Mouse (Mus musculus) forebrain, embryonic 10.5 days (tissue): ENCODE data around the gene Mrpl48. TPM values are rescaled to one million over a fixed set of nuclear protein-coding genes. Genes with fewer than 3 reads are reported as not detected.
"Not testable (repeated sequence)": the region's sequence is repeated elsewhere in the genome, so short reads cannot be mapped to it uniquely, and the experiment has no call there.

ENCODE experiments used
- DNase-seq: peaks from one replicate; pipeline ENCODE4 v3.0.0-alpha.2; 2017; ENCODE audit warnings: low spot score; ENCODE audit errors: extremely low spot score
- H3K27ac ChIP-seq: fragments of 300-500 bp; sonication (generic); 2 replicates; pipeline ENCODE4 v1.5.1; 2016; ENCODE audit warnings: mild to moderate bottlenecking
- H3K27me3 ChIP-seq: fragments of 300-500 bp; sonication (generic); 2 replicates; pipeline ENCODE4 v1.6.1; 2016; ENCODE audit warnings: mild to moderate bottlenecking; ENCODE audit not compliant: poor library complexity, severe bottlenecking
- H3K36me3 ChIP-seq: fragments of 300-500 bp; sonication (generic); replicated peaks from 2 replicates; pipeline ENCODE4 v1.6.1; 2016; ENCODE audit warnings: mild to moderate bottlenecking, moderate library complexity
- H3K4me1 ChIP-seq: fragments of 300-500 bp; sonication (generic); 2 replicates; pipeline ENCODE4 v1.6.1; 2016
- H3K4me3 ChIP-seq: fragments of 300-500 bp; sonication (generic); 2 replicates; pipeline ENCODE4 v1.5.1; 2016; ENCODE audit warnings: mild to moderate bottlenecking, moderate library complexity
- H3K9me3 ChIP-seq: fragments of 300-500 bp; sonication (generic); 2 replicates; pipeline ENCODE4 v1.6.1; 2016; ENCODE audit warnings: mild to moderate bottlenecking, moderate library complexity
- WGBS: fragments of 180-500 bp; shearing (Covaris S2); methylation state at CpG from one replicate; pipeline ENCODE4 v1.1.7; 2016; 5-methylcytosine and 5-hydroxymethylcytosine counted together
- polyA plus RNA-seq: library from polyadenylated mRNA; unstranded; fragments of >200 nt; fragmentation: Nextera tagmentation; extraction: Ambion mirVana; gene quantifications from 2 replicates; pipeline ENCODE4 v1.2.1, GENCODE M21; 2016

Gene Mrpl48
- polyA plus RNA-seq, 1 experiment from 2014 or later: 56.6 TPM

DNA sequence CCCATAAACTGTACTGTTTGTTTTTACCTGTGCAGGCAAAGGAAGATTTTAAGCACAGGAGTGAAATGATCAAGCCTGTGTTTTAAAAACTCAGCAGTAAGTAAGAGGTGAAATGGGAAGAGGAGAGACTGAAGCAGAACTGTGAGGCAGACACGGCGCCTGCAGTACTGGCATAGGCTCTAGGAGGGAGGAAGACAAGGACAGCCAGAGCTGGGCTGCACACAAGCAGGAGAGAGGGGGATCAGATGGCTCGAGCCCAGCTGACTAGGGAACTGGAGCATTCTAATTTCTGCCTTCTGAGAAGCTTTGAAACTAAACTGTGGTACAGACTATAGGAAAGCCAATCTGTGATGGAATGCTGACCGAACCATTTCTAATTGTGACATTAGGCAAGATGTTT lies 35.4 kb downstream of the Mrpl48 start:
- H3K27ac ChIP-seq: no peak overlapping the region
- H3K36me3 ChIP-seq: no peaks in the 10 kb centered on the region
- DNase-seq: no peak
- H3K4me1 ChIP-seq: no peaks in the 10 kb centered on the region
- no peak overlapping the region for H3K4me3 ChIP-seq
- no peaks in the 10 kb centered on the region for H3K27me3 ChIP-seq
- WGBS: 87% methylated on average over 4 of the region's 4 CpGs
- no peaks in the 10 kb centered on the region for H3K9me3 ChIP-seq

DNA sequence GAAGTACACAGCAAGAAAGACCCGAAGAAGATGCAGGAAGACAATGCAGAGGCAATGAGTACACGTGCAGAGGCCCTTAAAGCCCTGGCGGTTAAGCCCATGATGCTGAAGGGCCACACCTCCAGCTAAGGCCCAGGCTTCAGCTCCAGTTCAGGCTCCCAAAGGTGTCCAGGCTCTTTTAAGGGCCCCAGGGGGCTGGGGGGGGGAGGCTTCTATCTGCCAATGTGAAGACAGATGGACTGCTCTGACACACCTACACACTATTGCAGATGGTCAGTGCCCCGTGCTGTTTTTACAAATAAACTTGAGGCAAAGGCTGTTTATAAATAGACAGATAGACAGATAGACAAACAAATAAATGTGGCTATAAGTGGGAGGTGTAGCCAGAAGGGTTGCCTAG lies 36.0 kb downstream of the Mrpl48 start:
- no peaks in the 10 kb centered on the region for H3K4me1 ChIP-seq
- DNase-seq: no peak
- no peaks in the 10 kb centered on the region for H3K27me3 ChIP-seq
- WGBS: 88% methylated on average over 4 of the region's 4 CpGs
- peaks cover 5% of the 10 kb centered on the region for H3K36me3 ChIP-seq
- H3K27ac ChIP-seq: no peak overlapping the region
- no peak overlapping the region for H3K4me3 ChIP-seq
- no peaks in the 10 kb centered on the region for H3K9me3 ChIP-seq

DNA sequence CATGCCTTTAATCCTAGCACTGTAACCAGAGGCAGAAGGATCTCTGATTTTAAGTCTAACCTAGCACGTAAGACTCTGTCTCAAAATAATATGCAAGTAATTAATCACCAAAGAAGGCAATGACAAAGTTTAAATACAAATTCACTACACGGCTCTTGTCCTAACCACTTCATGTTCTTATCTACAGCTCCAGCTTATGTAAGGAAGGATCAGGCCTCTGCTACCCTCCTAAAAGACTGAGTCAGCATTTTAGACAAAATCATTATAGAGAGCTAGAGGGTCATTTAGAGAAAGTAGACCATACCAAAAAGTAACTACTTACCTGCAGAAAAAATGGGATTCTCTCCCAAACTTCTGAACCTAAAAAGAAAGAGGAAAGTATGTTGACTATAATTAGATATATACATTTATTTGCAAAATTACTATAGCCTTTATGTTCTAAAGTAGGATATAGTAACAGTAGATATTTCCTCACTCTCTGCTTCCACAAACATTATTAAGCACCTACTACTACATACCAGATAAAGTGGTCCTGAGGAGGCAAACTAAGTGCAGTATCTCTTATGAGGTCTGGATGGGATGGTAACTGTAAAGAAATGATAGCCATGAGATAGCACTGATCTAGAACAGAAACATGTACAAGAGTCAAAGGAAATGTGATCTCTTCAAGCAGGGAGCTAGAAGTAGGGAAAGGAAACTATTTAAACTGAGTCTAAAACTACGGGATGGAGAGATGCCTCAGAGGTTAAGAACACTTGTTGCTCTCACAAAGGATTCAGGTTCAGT lies 37.0 kb downstream of the Mrpl48 start:
- Histone ChIP-seq H3K9me3 (no peaks in the 10 kb centered on the region), H3K27me3 (no peaks in the 10 kb centered on the region), H3K27ac (no peak overlapping the region), H3K4me1 (no peaks in the 10 kb centered on the region), H3K36me3 (peaks cover 5% of the 10 kb centered on the region), H3K4me3 (no peak overlapping the region)
- DNase-seq: no peak
- 91% methylated on average over 3 of the region's 3 CpGs for WGBS

DNA sequence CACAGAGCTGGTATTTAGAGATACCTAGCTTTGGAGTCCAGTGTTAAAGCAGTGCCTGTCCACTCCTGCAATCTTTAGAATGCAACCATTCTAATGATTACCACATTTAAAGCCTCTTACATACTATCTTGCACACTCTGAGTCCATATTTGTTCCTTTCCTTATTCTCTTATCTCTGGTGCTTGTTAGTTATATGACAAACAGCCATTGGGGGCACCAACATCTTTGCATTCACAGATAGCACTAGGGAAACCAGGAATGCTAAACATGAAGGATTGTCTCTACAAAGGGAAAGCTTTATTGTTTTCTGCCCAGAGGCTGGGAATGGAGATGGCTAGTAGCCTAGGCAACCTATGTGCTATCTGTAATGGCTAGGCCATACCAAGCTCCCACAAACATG lies 38.2 kb downstream of the Mrpl48 start:
- Histone ChIP-seq H3K36me3 (peaks cover 7% of the 10 kb centered on the region), H3K4me3 (no peak overlapping the region), H3K27me3 (no peaks in the 10 kb centered on the region), H3K9me3 (no peaks in the 10 kb centered on the region), H3K27ac (no peak overlapping the region), H3K4me1 (no peaks in the 10 kb centered on the region)
- DNase-seq: no peak

DNA sequence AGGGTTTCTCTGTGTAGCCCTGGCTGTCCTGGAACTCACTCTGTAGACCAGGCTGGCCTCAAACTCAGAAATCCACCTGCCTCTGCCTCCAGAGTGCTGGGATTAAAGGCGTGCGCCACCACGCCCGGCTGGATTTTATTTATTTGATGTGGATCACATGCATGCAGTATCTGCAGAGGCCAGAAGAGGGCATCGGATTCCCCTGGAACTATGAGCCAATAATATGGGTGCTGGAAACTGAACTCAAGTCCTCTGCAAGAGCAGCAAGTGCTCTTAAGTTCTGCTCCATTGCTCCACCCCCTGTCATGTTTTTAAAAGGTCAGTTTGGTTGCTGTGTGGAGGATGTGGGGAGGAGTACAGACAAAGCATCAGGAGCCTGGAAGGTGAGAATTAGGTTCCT lies 40.9 kb downstream of the Mrpl48 start:
- 81% methylated on average over 5 of the region's 5 CpGs for WGBS
- not testable (repeated sequence) for H3K4me1 ChIP-seq, H3K9me3 ChIP-seq, H3K27me3 ChIP-seq, DNase-seq, H3K4me3 ChIP-seq, H3K27ac ChIP-seq
- H3K36me3 ChIP-seq: peaks cover 12% of the 10 kb centered on the region

DNA sequence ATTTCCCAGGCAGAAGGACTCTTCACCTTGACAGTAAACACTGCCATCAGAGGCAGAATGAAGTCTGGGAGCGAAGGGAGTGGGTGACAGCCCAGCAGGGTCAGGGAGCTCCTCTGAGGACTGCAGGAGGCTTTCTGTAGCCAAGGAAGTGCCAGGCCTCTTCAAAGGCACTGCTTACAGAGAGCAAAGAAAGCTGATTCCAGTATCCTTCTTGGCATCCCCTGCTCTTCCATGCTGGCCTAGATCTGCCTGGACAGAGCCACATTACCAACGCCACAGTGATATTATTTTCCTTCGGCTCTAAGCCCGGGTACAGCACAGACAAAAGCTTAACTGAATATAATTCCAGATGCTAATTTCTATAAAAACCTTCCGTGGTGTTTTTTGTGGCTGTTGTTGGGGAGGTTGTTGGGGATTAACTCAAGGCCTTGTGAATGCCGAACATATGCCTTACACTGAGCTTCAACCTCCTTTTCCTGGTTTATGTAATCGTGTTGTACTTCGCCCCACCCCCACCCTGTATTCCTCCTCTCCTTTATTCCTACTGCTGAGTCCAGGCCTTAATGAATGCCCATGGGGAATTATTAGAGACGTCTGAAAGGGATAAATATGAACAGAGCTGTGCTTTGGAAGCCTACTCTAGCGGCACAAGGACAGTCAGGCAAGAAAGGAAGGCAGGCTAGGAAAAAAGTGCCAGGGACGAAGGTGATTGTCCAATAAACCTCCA lies 46.1 kb downstream of the Mrpl48 start:
- Histone ChIP-seq H3K9me3 (no peaks in the 10 kb centered on the region), H3K27ac (no peak overlapping the region), H3K4me3 (no peak overlapping the region), H3K4me1 (0 out of 2 replicates have a peak, but pooled peaks cover 4% of the 10 kb centered on the region), H3K36me3 (peaks cover 7% of the 10 kb centered on the region; the same call in 1 of the 2 replicates), H3K27me3 (no peaks in the 10 kb centered on the region)
- DNase-seq: no peak
- 83% methylated on average over 11 of the region's 11 CpGs for WGBS

DNA sequence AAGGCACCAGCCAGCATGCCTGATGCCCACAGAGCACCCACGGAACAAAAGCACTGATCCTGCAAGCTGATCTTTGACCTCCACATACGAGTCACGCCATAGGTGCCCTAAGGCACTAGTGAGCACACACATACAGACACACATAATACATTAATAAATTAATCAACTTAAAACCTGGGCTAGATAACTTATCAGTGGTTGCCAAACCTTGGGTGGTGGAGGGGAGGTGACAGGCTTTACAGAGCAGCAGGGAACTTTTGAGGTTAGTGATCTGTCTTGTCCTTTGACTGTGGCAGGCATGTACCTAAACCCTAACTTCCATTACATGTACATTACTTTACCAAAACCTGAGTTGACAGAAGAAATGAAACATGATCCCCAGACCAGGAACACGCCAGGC lies 48.8 kb downstream of the Mrpl48 start:
- WGBS: 89% methylated on average over 4 of the region's 4 CpGs
- no peaks in the 10 kb centered on the region for H3K27me3 ChIP-seq
- H3K9me3 ChIP-seq: no peaks in the 10 kb centered on the region
- no peak for DNase-seq
- no peaks in the 10 kb centered on the region; the same call in 1 of the 2 replicates for H3K36me3 ChIP-seq
- H3K4me1 ChIP-seq: peaks cover 17% of the 10 kb centered on the region
- no peak overlapping the region for H3K4me3 ChIP-seq
- H3K27ac ChIP-seq: no peak overlapping the region

DNA sequence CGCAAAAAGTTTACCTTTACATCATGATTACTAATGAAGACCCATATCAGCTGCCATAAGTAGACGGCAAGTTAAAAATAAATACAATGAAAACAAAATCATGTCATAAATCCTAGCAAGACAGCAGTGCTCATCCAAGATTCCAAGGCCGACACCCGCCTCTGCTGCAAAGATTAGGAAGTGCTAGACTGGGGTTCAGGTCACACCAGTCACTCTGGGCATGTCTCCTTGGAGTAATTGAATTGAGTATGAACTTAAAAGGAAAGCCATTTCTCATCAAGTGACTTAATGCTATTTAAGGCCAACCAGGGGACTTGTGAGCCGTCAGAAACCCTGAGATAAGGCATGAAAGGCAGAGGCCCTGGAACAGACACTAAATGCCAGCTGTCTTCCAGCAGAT lies 50.9 kb downstream of the Mrpl48 start:
- no peaks in the 10 kb centered on the region for H3K9me3 ChIP-seq
- no peak for DNase-seq
- WGBS: 91% methylated on average over 5 of the region's 5 CpGs

DNA sequence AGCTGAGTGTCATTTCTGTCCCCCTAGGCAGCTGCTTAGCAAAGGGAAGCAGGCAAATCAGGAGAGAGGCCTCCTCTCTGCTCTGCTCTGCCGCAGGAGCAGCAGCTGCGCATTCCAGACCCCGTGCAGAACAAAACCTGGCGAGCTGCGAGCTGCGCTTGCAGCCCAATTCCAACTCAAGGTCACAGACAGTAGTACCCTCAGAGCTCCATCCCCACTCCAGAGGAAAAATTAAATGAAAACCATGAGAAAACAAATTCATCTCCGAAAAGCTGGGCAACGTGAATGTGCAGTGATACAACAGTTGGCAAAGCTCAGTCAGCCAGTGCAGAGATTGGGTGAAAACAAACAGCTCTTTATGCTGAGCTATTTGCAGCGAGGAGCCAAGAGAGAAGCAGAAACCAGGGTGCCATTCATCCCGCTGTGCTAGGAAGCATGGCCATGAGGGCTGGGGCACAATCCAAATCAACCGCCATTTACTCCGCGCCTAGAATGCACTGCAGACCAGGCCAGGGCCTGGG lies 52.6 kb downstream of the Mrpl48 start:
- Histone ChIP-seq H3K4me3 (no peak overlapping the region), H3K27me3 (no peaks in the 10 kb centered on the region), H3K27ac (peak overlapping the region; percentile 81), H3K36me3 (peaks cover 6% of the 10 kb centered on the region; the same call in 1 of the 2 replicates), H3K4me1 (peaks cover 14% of the 10 kb centered on the region), H3K9me3 (no peaks in the 10 kb centered on the region)
- DNase-seq: peak; percentile 26
- WGBS: 25% methylated on average over 13 of the region's 13 CpGs

More for the DNA sequence above, 50.9 kb downstream of the Mrpl48 start:
- peaks cover 15% of the 10 kb centered on the region for H3K4me1 ChIP-seq
- no peak overlapping the region for H3K4me3 ChIP-seq
- no peaks in the 10 kb centered on the region for H3K27me3 ChIP-seq
- H3K36me3 ChIP-seq: no peaks in the 10 kb centered on the region; the same call in 1 of the 2 replicates
- no peak overlapping the region for H3K27ac ChIP-seq

DNA sequence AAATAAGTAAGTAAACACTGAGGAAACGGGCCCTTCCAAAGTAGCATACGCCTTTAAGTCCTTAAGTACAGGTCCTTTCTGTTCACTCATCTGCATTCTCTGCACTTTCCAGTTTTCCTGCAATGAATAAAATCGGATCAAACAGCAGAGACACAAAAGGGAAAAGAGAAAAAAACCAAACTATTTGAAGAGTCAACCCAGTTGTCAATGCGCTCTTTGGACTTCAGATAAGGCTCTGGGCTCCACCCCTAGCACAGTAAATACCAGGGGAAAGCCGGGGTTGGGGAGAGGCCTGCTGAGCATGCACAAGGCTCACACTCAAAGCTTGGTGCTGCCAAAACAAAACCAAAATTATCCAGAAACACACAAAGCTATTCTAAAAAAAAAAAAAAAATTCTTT lies 53.2 kb downstream of the Mrpl48 start:
- Histone ChIP-seq H3K9me3 (no peaks in the 10 kb centered on the region), H3K4me1 (peaks cover 14% of the 10 kb centered on the region), H3K36me3 (peaks cover 7% of the 10 kb centered on the region; the same call in 1 of the 2 replicates), H3K27ac (peak overlapping the region; percentile 81; the same call in 1 of the 2 replicates), H3K27me3 (no peaks in the 10 kb centered on the region), H3K4me3 (no peak overlapping the region)
- WGBS: 67% methylated on average over 5 of the region's 5 CpGs
- DNase-seq: no peak

DNA sequence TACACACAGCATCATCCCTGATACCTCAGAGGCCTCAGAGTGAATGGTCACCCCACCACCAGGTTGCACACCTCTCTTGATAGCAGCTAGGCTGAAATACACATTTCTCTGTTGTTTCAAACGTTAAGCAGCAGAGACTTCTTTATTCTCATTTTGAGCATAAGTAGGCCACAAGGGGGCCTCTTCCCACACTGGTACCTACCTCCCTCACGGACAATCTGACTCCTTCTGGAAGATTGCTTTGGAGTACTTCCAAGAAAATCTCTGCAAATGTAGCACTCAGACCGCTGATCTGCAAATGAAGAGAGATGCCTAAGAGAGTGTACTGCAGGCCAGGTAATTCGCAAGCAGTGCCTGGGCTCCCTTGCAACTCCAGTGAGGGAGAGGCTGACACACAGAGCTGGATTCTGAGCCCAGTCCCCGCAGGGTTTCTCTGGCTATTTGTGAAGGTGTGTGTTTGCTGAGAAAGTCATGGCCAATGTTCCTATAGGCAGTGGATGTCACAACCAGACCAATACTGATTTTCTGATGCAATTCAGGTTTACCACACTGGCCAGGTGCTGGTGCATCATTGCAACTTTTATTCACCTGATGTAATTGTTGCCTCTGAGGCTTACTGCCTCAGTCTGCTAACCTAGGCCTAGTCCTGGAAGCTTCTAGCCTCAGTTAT lies 57.6 kb downstream of the Mrpl48 start:
- Histone ChIP-seq H3K27me3 (no peaks in the 10 kb centered on the region), H3K27ac (no peak overlapping the region), H3K4me3 (no peak overlapping the region), H3K9me3 (no peaks in the 10 kb centered on the region), H3K36me3 (peaks cover 17% of the 10 kb centered on the region), H3K4me1 (peaks cover 9% of the 10 kb centered on the region)
- 75% methylated on average over 5 of the region's 5 CpGs for WGBS
- no peak for DNase-seq

DNA sequence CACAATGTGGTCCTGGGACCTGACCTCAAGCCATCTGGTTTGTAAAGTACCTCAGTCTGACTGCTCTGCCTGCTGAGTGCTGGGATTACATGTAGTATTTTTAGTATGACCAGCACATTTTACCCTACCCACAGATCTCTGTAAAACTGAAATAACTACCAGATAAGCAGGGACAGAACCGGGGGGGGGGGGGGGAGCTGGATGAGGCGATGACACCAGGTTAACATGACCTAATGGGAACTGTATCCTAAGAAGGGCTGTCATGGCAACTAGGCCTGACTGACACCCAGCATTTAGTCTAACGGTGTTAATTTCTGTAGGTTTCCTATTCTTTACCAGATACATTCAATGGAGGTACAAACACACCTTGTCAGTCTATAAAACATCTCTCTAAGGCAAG lies 58.3 kb downstream of the Mrpl48 start:
- WGBS: 88% methylated on average over 3 of the region's 3 CpGs

More for the DNA sequence above, 58.3 kb downstream of the Mrpl48 start:
- H3K9me3 ChIP-seq: no peaks in the 10 kb centered on the region
- DNase-seq: no peak
- peaks cover 17% of the 10 kb centered on the region for H3K36me3 ChIP-seq
- H3K27ac ChIP-seq: no peak overlapping the region
- H3K4me1 ChIP-seq: peaks cover 2% of the 10 kb centered on the region
- H3K27me3 ChIP-seq: no peaks in the 10 kb centered on the region
- H3K4me3 ChIP-seq: no peak overlapping the region
